In the genomic region with DNA sequence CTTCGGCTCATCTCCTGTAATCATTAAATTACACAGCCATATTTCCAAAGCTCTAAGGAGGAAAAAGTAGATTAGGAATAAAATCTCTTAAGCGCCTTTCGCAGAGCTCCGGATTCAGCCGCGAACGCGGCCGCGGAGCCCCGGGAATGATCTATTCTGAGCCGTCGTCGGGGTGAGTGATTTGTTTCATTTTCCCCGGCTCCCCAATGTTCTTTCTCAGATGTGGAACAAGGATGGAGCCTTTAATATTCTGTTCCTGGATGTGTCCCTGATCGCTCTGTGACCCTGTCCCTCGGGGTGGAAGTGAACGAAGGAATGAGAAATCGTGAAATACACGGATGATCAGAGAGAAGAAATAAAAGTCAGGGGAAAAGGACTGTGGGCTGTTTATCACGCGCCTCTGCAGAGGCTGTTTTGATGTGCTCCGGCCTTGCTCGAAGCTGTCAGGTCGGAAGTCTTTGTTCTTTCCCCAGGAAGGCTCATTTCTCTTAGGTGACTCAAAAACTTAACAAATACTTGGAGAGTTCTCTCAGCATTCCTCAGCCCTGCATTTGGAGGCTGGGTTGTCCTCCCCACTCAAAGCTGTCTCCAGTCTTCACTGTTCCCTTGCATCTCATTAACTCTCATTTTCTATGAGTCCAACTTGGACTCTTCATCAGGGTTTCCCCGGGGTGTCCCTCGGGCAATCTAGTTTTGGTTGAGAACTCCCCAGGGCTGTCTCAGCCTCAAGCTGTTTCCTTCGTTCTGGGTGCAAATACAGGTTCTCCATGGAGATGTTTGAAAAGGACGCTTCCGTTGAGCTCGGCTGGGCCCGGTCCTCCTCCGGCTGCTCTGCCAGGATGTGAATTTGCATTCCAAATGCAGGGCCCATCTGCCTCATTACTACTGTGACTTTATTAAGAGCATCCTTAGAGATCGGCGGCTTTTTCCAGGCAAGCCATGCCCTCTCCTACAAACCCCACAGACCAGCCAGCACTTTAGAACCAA, we compare ENCODE assay signal across 7 mouse cellular contexts. TPM values are rescaled to one million over a fixed set of nuclear protein-coding genes. Genes with fewer than 3 reads are reported as not detected.
DNase-seq lines count a peak whose midpoint lies in the region; ATAC-seq and TF ChIP-seq lines count a peak whose summit lies in the region.

No protein-coding gene starts in this region.

- H3K4me2 ChIP-seq in lung, embryonic 15.5 days: peak overlapping the region; percentile 54
- peak overlapping the region; percentile 61 for H3K4me2 ChIP-seq in heart, postnatal 0 days (ENCODE audit: low read depth, low read length)
- H3K4me2 ChIP-seq in liver, embryonic 16.5 days (ENCODE audit: low read depth, low read length): peak overlapping the region; percentile 41
- peak overlapping the region; percentile 53 for H3K4me2 ChIP-seq in stomach, embryonic 15.5 days

- no peaks in the 10 kb centered on the region for H3K36me3 ChIP-seq in lung, embryonic 15.5 days
- no peaks in the 10 kb centered on the region for H3K36me3 ChIP-seq in heart, postnatal 0 days (replicated peaks; ENCODE audit: control insufficient read depth, insufficient read depth, low read length)
- no peaks in the 10 kb centered on the region for H3K36me3 ChIP-seq in liver, embryonic 16.5 days (ENCODE audit: control insufficient read depth, insufficient read depth)
- no peaks in the 10 kb centered on the region for H3K36me3 ChIP-seq in stomach, embryonic 15.5 days

- H3K27ac ChIP-seq in lung, embryonic 15.5 days: no peak overlapping the region
- no peak overlapping the region for H3K27ac ChIP-seq in heart, postnatal 0 days (ENCODE audit: low read depth)
- no peak overlapping the region for H3K27ac ChIP-seq in liver, embryonic 16.5 days (ENCODE audit: low read length)
- H3K27ac ChIP-seq in stomach, embryonic 15.5 days: no peak overlapping the region

- DNase-seq in lung, postnatal 10 days: no peak
- peak; percentile 33 for DNase-seq in embryo, embryonic 10 days (ENCODE audit: low spot score)
- no peak for DNase-seq in heart, postnatal 0 days (ENCODE audit: low spot score)
- no peak for DNase-seq in left cerebral cortex, adult 8-10 months (ENCODE audit: low spot score in 2 of 2)

- peak overlapping the region; percentile 32 for H3K4me3 ChIP-seq in lung, embryonic 15.5 days
- peak overlapping the region; percentile 50 for H3K4me3 ChIP-seq in heart, postnatal 0 days (ENCODE audit: low read depth, low read length)
- peak overlapping the region; percentile 39 for H3K4me3 ChIP-seq in liver, embryonic 16.5 days (ENCODE audit: low read depth, low read length)
- peak overlapping the region; percentile 35 for H3K4me3 ChIP-seq in stomach, embryonic 15.5 days (replicated peaks)

- no peak for TF ChIP-seq EP300 in heart, postnatal 0 days (IDR thresholded peaks at IDR 0.05; ENCODE audit: low read depth)

- TF ChIP-seq CTCF in heart, postnatal 0 days (IDR thresholded peaks at IDR 0.05; ENCODE audit: low read depth): no peak

- H3K4me1 ChIP-seq in lung, embryonic 15.5 days: peaks cover 8% of the 10 kb centered on the region
- H3K4me1 ChIP-seq in heart, postnatal 0 days (ENCODE audit: control insufficient read depth, insufficient read depth): 0 out of 2 replicates have a peak, but pooled peaks cover 4% of the 10 kb centered on the region
- H3K4me1 ChIP-seq in liver, embryonic 16.5 days (ENCODE audit: control insufficient read depth, low read depth, low read length): peaks cover 12% of the 10 kb centered on the region
- 0 out of 2 replicates have a peak, but pooled peaks cover 8% of the 10 kb centered on the region for H3K4me1 ChIP-seq in stomach, embryonic 15.5 days

- no peaks in the 10 kb centered on the region for H3K9me3 ChIP-seq in lung, embryonic 15.5 days
- H3K9me3 ChIP-seq in heart, postnatal 0 days (replicated peaks; ENCODE audit: control insufficient read depth, low read length): no peaks in the 10 kb centered on the region
- no peaks in the 10 kb centered on the region for H3K9me3 ChIP-seq in liver, embryonic 16.5 days (replicated peaks; ENCODE audit: control insufficient read depth, low read length)
- H3K9me3 ChIP-seq in stomach, embryonic 15.5 days: no peaks in the 10 kb centered on the region

- no peak for ATAC-seq in lung, embryonic 15.5 days (ENCODE audit: borderline replicate concordance, extremely low read depth, low FRiP score, low TSS enrichment)
- ATAC-seq in heart, postnatal 0 days (ENCODE audit: insufficient read depth, low read depth): no peak
- no peak for ATAC-seq in liver, embryonic 16.5 days (ENCODE audit: low read depth)
- no peak for ATAC-seq in stomach, embryonic 15.5 days (ENCODE audit: insufficient read depth, low FRiP score, low read depth)

- peak overlapping the region; percentile 4; the same call in 1 of the 2 replicates for H3K9ac ChIP-seq in lung, embryonic 15.5 days
- H3K9ac ChIP-seq in heart, postnatal 0 days (replicated peaks; ENCODE audit: low read depth, low read length): peak overlapping the region; percentile 28; the same call in 1 of the 2 replicates
- no peak overlapping the region; the same call in 1 of the 2 replicates for H3K9ac ChIP-seq in liver, embryonic 16.5 days (ENCODE audit: low read depth, low read length)
- no peak overlapping the region for H3K9ac ChIP-seq in stomach, embryonic 15.5 days

- WGBS in lung, embryonic 15.5 days: 7% methylated on average over 35 of the region's 35 CpGs
- 8% methylated on average over 35 of the region's 35 CpGs for WGBS in heart, postnatal 0 days
- 20% methylated on average over 35 of the region's 35 CpGs for WGBS in liver, embryonic 16.5 days (ENCODE audit: insufficient replicate concordance)
- 14% methylated on average over 35 of the region's 35 CpGs for WGBS in stomach, embryonic 15.5 days

- H3K27me3 ChIP-seq in lung, embryonic 15.5 days: peaks cover 5% of the 10 kb centered on the region
- peaks cover 22% of the 10 kb centered on the region for H3K27me3 ChIP-seq in heart, postnatal 0 days (ENCODE audit: control insufficient read depth, insufficient read depth, low read length)
- peaks cover 26% of the 10 kb centered on the region for H3K27me3 ChIP-seq in liver, embryonic 16.5 days (ENCODE audit: control insufficient read depth, insufficient read depth, low read depth, low read length)
- H3K27me3 ChIP-seq in stomach, embryonic 15.5 days (replicated peaks): peaks cover 13% of the 10 kb centered on the region

RNA-seq across cellular contexts. Expression of a gene that starts 28.9 kb away (rescaled TPM):
- 165 and 172 TPM in 2 replicates for polyA plus RNA-seq in lung, embryonic 15.5 days (2015; fragmentation: Nextera tagmentation; extraction: Ambion mirVana)
- total RNA-seq in heart, postnatal 0 days (2014; rRNA removed; ENCODE audit: low replicate concordance): 487 and 666 TPM in 2 replicates
- polyA plus RNA-seq in heart, postnatal 0 days (2015; fragmentation: Nextera tagmentation; extraction: Ambion mirVana): 339 and 342 TPM in 2 replicates
- 61.0 and 63.5 TPM in 2 replicates for polyA plus RNA-seq in liver, embryonic 16.5 days (2015; fragmentation: Nextera tagmentation; extraction: Ambion mirVana)
- polyA plus RNA-seq in stomach, embryonic 15.5 days (2015; fragmentation: Nextera tagmentation; extraction: Ambion mirVana): 154 and 165 TPM in 2 replicates
- 100 to 1,000 TPM; 186 to 197 (median 193) TPM for total RNA-seq in left cerebral cortex, adult 8-10 months (2022)

Comparison
In these comparisons a context has a peak if more than half of its experiments do, and no peak if none do; other contexts are left out.
1. H3K9ac ChIP-seq: peak in lung, embryonic 15.5 days (single experiment) and heart, postnatal 0 days (single experiment); none in liver, embryonic 16.5 days (single experiment) and stomach, embryonic 15.5 days (single experiment).
2. Peak in every context shown above with its lines, with median percentiles within 50 percentile points of each other: H3K4me2 ChIP-seq and H3K4me3 ChIP-seq.